Mouse (Mus musculus): ENCODE results near the gene Gm5771. TPM values are rescaled to one million over a fixed set of nuclear protein-coding genes. Genes with fewer than 3 reads are reported as not detected.

The Gm5771 gene
- polyA plus RNA-seq, 1 experiment from 2014 or later = not detected

Other genes starting within 250 kb of the Gm5771 start
- 3.9 TPM in 1 of 2 replicates, not detected in the other for gene Try4, start 90.1 kb upstream of the Gm5771 start, polyA plus RNA-seq (2015; fragmentation: Nextera tagmentation; extraction: Ambion mirVana)
- 16.8 TPM in 1 of 2 replicates, not detected in the other for gene Try5, start 75.5 kb upstream of the Gm5771 start, polyA plus RNA-seq (2015; fragmentation: Nextera tagmentation; extraction: Ambion mirVana)
- 2.4 TPM in 1 of 2 replicates, not detected in the other for gene Try10, start 38.3 kb upstream of the Gm5771 start, polyA plus RNA-seq (2015; fragmentation: Nextera tagmentation; extraction: Ambion mirVana)
- gene Prss3, start 14.7 kb upstream of the Gm5771 start, polyA plus RNA-seq (2015; fragmentation: Nextera tagmentation; extraction: Ambion mirVana) = 3.1 TPM in 1 of 2 replicates, not detected in the other
- gene Gm10334, start 53.8 kb downstream of the Gm5771 start, polyA plus RNA-seq (2015; fragmentation: Nextera tagmentation; extraction: Ambion mirVana) = 2.3 TPM in 1 of 2 replicates, not detected in the other
- 4.4 TPM in 1 of 2 replicates, not detected in the other for gene Prss1, start 66.6 kb downstream of the Gm5771 start, polyA plus RNA-seq (2015; fragmentation: Nextera tagmentation; extraction: Ambion mirVana)
- 0.18 and 10.5 TPM in 2 replicates for gene Prss2, start 129.4 kb downstream of the Gm5771 start, polyA plus RNA-seq (2015; fragmentation: Nextera tagmentation; extraction: Ambion mirVana)
- gene Ephb6, start 213.1 kb downstream of the Gm5771 start, polyA plus RNA-seq (2015; fragmentation: Nextera tagmentation; extraction: Ambion mirVana) = 0.25 and 0.28 TPM in 2 replicates
- gene Trpv6, start 244.0 kb downstream of the Gm5771 start, polyA plus RNA-seq (2015; fragmentation: Nextera tagmentation; extraction: Ambion mirVana) = not detected in 2 replicates